Mouse (Mus musculus): ENCODE data around the gene Uggt2. TPM values are rescaled to one million over a fixed set of nuclear protein-coding genes. Genes with fewer than 3 reads are reported as not detected.

Gene Uggt2
- polyA plus RNA-seq, 1 experiment = not detected

DNA sequence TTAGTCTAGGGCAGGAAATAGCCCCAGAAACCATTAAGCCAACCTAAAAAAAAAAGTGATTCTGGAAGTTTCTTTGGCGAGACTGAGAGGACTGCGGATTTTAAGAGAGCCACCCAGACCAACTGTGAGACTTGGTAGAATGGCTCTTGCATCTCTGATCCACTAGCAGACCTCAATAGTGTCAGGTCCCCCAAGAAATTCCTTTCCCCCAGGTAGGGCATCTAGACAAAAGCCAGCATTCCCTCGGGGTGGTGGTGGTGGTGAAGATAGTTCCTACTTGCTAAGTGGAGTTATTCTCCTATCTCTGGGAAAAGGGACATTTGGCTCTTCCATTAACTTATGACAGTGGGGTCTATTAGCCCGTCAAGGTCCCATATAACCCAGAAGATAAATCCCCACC, 162.3 kb downstream of the Uggt2 start:
- TF ChIP-seq FLI1 (IDR thresholded peaks at IDR 0.05; ENCODE audit: low read length) (no peak), GATA1 (IDR thresholded peaks at IDR 0.05; ENCODE audit: borderline replicate concordance, low read length) (no peak)

DNA sequence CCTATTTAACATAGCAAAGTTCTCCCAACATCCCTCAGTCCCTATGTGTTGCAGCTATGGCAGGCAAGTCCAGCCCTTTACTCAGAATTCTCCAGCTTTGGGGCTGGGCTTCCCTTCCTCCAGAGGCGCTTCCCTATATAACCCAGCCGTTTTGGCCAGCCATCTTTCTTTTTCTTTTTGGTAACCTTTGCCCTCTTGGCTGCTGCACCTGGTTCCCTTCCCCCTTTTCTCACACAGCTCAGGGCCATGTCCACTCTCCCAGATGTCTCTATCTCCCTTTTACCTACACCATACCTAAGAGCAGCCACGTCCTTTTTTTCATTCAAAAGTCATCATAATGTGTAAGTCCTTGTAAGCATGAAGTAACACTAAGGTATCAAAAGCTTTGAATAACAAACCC, 163.0 kb downstream of the Uggt2 start:
- H3K4me1 ChIP-seq = peaks cover 42% of the 10 kb centered on the region
- H3K36me3 ChIP-seq (replicated peaks; ENCODE audit: low read length) = no peaks in the 10 kb centered on the region
- no peak overlapping the region for H3K4me3 ChIP-seq (replicated peaks)
- H3K27me3 ChIP-seq (replicated peaks) = no peaks in the 10 kb centered on the region
- H3K9me3 ChIP-seq = no peaks in the 10 kb centered on the region
- no peak for TF ChIP-seq GATA1 (IDR thresholded peaks at IDR 0.05; ENCODE audit: borderline replicate concordance, low read length)
- TF ChIP-seq FLI1 (IDR thresholded peaks at IDR 0.05; ENCODE audit: low read length) = no peak

More for the DNA sequence above, 162.3 kb downstream of the Uggt2 start:
- peak overlapping the region; percentile 95 for H3K4me3 ChIP-seq (replicated peaks)
- no peaks in the 10 kb centered on the region for H3K27me3 ChIP-seq (replicated peaks)
- H3K4me1 ChIP-seq = peaks cover 47% of the 10 kb centered on the region
- H3K9me3 ChIP-seq = no peaks in the 10 kb centered on the region
- peaks cover 3% of the 10 kb centered on the region for H3K36me3 ChIP-seq (replicated peaks; ENCODE audit: low read length)

Other genes starting within 250 kb of the Uggt2 start
- 0.31 and 0.70 TPM in 2 replicates for gene Dzip1, start 174.0 kb downstream of the Uggt2 start, polyA plus RNA-seq (2012; ENCODE audit: insufficient read depth, low replicate concordance)
- 0.83 and 3.5 TPM in 2 replicates for gene Dnajc3, start 161.5 kb downstream of the Uggt2 start, polyA plus RNA-seq (2012; ENCODE audit: insufficient read depth, low replicate concordance)
- 1.0 TPM in 1 of 2 replicates, not detected in the other for gene Hs6st3, start 38.9 kb upstream of the Uggt2 start, polyA plus RNA-seq (2012; ENCODE audit: insufficient read depth, low replicate concordance)

Measured in megakaryocyte, embryonic 14.5 days (primary cell).